Mouse (Mus musculus): Measurements from ENCODE around the gene Bcap31.

DNA sequence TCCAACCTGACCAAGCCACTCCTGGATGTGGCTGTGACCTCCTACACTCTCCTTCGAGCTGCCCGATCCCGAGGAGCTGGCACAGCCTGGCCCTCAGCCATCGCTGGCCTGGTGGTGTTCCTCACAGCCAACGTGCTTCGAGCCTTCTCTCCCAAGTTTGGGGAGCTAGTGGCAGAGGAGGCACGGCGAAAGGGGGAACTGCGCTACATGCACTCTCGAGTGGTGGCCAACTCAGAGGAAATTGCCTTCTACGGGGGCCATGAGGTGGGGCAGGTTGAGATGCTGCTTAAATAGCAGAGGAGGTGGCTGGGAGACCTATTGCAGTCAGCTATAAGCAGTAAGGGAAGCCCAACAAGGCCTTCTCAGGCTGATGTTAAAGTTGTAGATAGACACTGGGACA is 1.7 kb upstream of the Bcap31 start:
- TF ChIP-seq CTCF (IDR thresholded peaks at IDR 0.05; ENCODE audit: low read depth, low read length) (no peak), POLR2A (IDR thresholded peaks at IDR 0.05; ENCODE audit: extremely low read depth, insufficient read depth, low read length) (no peak)
